Mouse (Mus musculus) T-cell, adult 2 months (primary cell): ENCODE data around the gene Tubd1.

ENCODE experiments used
- DNase-seq: peaks from one replicate; pipeline ENCODE4 v3.0.0; 2022; ENCODE audit warnings: low spot score

The Tubd1 gene

DNA sequence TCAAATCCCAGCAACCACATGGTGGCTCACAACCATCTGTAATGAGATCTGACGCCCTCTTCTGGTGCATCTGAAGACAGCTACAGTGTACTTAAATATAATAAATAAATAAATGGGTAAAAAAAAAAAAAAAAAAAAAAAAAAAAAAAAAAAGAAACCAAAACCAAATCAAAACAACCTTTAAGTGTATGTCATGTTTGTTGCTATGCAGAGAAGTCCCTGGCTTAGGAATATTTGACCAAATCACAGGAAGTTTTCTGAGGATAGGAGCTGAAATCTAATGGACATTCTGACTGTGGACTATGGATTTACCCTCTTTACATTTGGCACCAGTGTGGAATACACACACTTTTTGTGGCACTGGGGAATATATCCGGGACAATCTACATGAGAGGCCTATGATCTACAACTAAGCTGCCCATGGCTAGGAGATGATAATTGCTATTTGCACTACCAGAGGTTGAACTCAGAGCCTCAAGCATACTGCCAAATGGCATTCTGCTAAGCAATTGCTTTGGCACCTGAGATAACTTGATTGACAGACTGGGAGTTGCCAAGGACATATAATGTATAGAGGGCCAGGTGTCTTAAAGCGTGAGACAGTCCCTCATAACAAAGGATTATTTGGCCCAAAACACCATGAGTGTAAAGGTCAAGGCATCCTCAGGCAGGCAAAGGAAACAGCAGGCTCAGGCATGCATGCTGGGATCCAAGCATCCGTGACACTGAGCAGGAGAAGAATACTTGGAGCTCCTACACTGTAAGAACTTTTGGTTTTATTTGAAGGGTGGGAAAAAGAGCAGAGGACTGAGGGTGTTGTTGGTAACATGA, 54.8 kb downstream of the Tubd1 start:
- DNase-seq, result no peak

DNA sequence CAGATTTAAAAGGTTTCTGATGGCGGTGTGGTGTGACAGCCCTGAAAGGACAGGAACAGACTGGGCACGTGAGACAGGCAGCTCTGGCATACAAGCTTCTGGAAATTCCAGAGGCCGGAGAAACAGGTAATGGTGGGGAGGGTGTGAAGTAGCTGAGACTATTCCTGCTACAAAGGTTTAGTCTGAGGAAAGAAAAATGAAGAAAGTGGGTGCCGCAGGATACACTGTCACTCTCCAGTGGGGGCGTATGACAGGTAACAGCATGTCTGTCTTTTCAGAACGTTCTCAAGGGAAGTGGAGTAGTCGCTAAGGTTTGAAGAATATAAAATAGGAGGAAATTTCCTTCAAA, 55.4 kb downstream of the Tubd1 start:
- DNase-seq, result no peak

DNA sequence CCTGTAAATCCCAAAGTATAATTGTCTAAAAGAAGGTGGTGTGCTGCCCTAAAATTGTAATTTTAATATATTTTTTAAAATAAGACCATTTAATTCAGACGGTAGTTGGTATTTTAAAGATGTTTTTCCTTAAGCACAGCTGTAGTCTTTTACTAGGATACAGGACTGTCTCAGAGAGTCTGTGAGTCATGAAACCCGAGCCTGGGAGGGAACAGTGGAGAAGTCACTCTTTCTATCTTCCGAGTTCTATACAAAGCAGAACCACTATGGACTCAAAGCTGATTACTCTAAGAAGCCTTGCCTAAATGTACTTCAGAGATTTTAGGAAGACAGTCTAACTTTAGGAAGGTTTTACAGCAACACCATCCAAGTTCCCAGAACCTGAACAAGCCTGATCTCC, 57.3 kb downstream of the Tubd1 start:
- DNase-seq, result no peak

DNA sequence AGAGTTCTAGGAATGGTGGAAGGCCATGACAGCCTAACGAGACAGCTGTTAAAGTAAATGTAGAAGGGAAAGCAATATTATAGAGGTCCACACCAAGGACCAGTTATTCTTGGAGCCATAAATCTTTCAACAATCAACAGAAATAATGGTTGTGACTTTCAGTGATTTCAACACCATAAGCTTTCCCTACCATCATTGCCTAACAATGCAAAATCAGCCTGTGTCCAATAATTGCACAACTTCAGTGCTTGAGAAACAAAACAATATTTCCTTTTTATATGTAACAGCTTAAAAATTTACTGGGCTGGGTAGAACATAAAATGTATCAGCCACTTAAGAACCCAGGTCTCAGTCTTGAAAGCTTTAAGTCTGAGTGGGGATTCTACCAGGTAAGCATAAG, 58.9 kb downstream of the Tubd1 start:
- DNase-seq, result no peak

DNA sequence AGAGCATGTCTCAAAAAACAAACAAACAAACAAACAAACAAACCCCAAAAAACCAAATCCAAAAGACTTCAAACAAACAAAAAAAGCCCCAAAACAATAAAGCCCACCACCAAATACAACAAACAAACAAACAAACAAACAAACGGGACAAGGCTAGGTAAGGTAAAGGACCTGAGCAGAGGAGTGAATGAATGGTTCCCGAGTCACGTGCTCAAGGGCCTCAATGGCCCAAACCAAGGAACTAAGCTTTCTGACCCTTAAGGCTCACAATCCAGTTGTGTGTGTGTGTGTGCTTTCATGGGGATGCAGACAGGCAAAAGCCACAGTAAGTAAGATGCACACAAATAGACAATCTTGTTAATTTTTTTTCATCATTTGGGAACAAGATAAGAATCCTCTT, 59.5 kb downstream of the Tubd1 start:
- no peak for DNase-seq

DNA sequence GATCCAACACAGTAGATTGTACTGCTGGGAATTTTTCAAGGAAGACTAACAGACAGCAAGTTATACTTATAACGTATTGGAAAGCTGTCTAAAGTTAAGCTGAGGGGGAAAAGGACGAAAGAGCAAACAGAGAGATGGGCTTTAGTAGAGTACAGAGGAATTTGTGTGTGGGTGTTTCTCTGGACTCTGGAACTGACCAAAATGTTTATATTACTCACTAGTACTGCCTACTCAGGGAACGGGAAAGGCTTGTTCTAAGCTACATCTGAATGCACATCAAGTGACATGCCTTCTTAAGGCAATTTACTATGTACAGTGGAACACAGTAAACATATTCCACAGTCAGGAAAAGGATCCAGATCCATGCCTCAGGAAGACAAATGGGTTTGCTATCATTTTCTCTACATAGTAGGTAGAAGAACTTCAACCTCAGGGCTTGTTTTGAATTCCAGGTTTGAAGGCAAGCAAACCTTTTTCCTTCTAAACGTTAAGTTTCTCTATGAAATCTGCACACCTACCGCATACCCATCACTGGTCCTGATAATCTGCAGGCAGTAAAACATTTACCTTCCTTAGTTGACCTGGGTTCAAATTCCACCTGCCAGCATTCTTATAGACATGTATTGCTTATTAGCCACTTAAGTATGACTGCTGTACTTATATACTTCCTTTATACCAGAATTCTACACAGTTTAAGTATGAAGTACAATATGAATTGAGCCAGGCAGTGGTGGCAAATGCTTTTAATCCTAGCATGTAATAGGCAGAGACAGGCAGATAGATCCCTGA, 60.1 kb downstream of the Tubd1 start:
- no peak for DNase-seq

DNA sequence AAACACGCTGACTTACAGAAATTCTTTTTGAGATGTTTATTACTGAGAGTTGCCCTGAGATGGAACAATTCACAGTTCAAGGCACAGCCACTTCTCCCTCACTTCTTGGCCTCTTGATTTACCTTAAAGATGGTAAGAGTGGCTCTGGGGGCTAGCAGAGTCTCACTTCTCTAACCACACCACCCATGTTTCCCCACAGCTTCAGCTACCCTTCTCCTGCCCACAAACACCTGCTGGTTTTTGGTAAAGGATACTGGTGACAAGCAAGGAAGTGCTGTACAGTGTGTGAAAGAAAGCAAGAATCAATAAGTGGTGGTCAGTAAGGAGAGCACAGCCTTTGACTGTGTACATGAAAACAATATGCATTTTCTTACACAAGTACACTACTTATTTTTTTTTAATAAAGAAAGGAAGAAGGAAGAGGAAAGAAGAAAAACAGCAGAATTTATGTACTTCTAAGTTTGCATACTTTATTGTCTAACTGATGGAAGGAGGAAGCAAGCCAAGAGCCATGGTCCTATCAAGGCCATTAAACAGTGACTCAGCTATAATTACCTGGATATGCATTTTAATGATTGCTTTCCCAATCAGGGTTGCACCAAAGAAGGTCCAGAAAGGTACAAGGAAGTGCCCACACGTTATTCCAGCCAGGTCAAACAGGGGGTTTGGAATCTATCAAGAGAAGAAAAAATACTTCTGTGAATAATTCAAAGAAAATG, 62.0 kb downstream of the Tubd1 start:
- DNase-seq, result no peak

DNA sequence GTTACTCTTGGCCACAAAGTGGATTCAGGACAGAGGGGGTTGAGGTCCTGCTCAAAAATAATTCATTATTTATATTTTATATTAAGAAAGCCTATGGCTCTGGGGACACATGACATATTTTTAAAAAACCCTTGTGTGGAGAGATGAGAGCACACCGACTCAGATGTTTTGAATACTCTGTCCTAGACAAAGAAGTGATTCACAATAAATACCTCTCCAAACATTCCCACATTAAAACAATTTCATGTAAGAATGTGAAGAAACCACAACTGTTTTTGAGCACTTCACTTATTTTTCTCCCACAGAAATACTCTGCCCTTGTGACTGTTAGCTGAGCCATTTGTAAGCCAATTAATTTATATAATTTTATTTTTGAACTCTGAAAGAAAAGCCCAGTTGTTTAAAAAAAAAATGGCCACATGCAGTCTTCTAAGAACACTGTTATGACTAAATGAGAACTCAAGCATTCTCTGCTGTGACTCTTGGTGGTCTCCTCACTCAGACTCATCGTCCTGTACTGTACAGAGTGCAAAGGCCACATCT, 63.1 kb downstream of the Tubd1 start:
- DNase-seq, result no peak

DNA sequence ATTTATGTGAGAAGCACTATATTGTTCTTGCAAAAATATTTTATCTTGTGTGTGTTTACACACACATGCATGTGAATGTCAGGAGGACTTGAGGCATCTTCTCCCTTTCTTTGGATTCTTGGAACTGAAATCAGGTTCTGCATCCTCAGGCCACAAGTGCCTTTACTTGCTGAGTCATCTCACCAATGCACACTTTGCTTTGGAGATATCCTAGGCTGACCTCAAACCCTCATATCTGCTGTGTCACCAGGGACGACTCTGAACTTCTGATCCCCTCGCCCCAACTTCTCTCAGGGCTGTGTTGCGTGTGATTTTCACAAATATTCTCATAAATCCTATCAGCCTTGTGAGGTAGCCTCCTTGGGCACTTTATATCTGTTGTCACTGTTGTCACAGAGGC, 65.4 kb downstream of the Tubd1 start:
- DNase-seq, result no peak

DNA sequence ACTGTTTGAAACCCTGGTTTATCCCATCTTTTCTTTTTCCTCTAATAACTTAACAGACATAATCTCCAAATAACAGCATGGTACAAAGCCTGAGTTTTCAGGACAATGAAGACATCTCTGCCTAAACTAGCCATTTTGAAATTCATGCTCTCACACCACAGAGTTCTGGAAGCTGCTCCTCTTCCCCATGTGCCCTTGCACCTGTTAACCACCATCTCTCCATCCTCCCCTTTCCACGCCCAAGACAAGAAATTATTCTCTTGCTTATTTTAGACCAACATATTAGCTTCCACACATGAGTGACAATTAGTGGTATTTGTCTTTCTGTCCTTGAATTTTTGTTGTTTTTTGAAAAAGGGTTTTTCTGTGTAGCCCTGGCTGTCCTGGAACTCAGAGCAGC, 67.2 kb downstream of the Tubd1 start:
- DNase-seq, result no peak

DNA sequence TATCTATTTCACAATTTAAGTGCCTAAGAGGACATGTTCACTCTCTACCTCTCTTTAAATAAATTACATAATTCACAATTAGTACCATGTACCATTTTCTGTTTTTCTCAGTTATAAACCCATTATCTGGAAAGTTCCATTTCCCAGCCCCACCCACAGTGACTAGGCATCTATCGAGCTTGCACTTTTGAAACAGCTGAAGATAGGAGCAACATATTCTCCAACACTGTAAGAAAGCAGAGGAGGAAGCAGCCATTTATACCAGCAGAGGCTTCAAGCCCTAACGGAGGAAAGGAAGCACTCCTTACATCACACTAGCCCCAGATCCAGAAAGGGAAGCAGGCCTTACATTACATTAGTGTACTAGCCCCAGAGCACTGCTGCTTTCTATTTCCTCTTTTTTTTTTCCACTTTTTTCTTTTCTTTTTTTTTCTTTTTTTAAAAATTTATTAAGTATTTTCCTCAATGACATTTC, 69.3 kb downstream of the Tubd1 start:
- DNase-seq, result no peak

DNA sequence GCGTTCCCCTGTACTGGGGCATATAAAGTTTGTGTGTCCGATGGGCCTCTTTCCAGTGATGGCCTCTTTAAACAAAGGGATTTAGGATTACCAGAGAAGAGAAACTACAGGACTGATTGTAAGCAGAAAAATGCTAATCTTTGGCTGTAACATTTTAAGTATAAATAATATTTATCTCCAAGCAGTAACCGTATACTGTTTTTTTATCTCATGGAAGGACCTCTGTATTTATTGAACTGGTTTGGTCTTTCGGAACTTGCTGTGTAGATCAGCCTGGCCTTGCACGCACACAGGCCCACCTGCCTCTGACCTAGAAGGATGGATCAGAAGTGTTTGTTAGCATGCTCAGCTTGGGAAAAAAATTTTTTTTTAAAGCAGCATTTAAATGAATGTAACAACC, 69.8 kb downstream of the Tubd1 start:
- DNase-seq, result no peak
